Mouse (Mus musculus): ENCODE results near the gene Fos.

DNA sequence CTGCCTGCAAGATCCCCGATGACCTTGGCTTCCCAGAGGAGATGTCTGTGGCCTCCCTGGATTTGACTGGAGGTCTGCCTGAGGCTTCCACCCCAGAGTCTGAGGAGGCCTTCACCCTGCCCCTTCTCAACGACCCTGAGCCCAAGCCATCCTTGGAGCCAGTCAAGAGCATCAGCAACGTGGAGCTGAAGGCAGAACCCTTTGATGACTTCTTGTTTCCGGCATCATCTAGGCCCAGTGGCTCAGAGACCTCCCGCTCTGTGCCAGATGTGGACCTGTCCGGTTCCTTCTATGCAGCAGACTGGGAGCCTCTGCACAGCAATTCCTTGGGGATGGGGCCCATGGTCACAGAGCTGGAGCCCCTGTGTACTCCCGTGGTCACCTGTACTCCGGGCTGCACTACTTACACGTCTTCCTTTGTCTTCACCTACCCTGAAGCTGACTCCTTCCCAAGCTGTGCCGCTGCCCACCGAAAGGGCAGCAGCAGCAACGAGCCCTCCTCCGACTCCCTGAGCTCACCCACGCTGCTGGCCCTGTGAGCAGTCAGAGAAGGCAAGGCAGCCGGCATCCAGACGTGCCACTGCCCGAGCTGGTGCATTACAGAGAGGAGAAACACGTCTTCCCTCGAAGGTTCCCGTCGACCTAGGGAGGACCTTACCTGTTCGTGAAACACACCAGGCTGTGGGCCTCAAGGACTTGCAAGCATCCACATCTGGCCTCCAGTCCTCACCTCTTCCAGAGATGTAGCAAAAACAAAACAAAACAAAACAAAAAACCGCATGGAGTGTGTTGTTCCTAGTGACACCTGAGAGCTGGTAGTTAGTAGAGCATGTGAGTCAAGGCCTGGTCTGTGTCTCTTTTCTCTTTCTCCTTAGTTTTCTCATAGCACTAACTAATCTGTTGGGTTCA is 2.5 kb downstream of the Fos start:
- no peak for TF ChIP-seq CTCF (IDR thresholded peaks at IDR 0.05; ENCODE audit: low read depth)
- TF ChIP-seq EP300 (IDR thresholded peaks at IDR 0.05; ENCODE audit: low read depth) = no peak
